Mouse (Mus musculus) splenic B cell, adult 2 months (primary cell): ENCODE data around the gene Tmco3.

Experiments
- DNase-seq: peaks from one replicate; pipeline ENCODE4 v3.0.0-alpha.2; 2011; ENCODE audit warnings: low read depth, low spot score
- H3K27me3 ChIP-seq: 2 replicates; pipeline ENCODE4 v1.6.1; 2012; ENCODE audit warnings: mild to moderate bottlenecking, low read length, moderate library complexity, mixed read lengths; ENCODE audit not compliant: control insufficient read depth, poor library complexity, insufficient read depth, severe bottlenecking
- H3K36me3 ChIP-seq: 2 replicates; pipeline ENCODE4 v1.6.1; 2012; ENCODE audit warnings: mild to moderate bottlenecking, low read length, moderate library complexity, mixed read lengths; ENCODE audit not compliant: control insufficient read depth, poor library complexity, insufficient read depth, severe bottlenecking

Tmco3 gene

GRCm38 (mm10) chr8:13338255-13338860 lies 50.4 kb downstream of the Tmco3 start, which contains the start of gene Tfdp1:
Gene Tfdp1 (plus strand): TSS chr8:13338751.
- DNase-seq, result peak; percentile 72
- H3K27me3 ChIP-seq, result no peaks in the 10 kb centered on the region
- H3K36me3 ChIP-seq, result no peaks in the 10 kb centered on the region

DNA sequence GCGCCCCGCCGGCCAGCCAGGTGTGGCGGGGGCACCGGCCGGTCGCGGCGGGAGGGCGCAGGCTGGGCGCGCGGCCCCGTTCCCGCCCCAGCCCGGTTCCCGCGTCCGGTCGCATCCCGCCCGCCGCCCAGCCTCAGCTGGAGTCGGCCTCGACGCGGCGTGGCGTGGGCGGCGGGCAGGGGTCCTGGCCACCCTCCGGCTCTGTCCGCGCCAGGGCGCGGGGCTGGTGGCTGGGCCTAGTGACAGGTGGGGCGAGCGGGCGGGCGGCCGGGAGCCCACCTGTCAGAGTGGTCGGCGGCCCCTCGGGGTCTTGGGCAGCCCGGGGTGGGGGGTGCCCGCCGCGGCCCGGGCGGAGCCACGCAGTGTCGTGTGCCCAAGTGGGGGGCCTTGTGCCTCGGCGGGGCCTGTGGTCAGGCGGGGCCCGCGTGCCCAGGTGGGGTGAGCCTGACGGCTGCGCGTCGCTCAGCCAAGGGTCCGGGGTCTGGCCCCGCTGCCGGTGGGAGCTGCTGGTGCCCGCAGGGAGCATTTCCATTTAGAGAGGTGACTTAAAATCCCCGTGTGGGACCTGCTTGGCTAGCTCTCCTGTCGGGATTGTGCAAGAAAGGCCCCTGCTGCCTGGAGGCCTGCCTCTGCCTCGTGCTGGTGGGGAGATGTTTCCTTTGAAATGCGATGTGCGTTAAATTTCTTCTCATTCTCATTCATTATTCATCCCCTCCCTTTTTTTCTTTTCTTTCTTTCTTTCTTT lies 51.1 kb downstream of the Tmco3 start:
- no peak for DNase-seq
- Histone ChIP-seq H3K27me3 (no peaks in the 10 kb centered on the region), H3K36me3 (no peaks in the 10 kb centered on the region)

- Histone ChIP-seq H3K36me3 (no peaks in the 10 kb centered on the region), H3K27me3 (no peaks in the 10 kb centered on the region)
- no peak for DNase-seq
These were observed 51.6 kb downstream of the Tmco3 start for GRCm38 (mm10) chr8:13339646-13339990.

- H3K27me3 ChIP-seq, result no peaks in the 10 kb centered on the region
- peaks cover 1% of the 10 kb centered on the region; the same call in 1 of the 2 replicates for H3K36me3 ChIP-seq
- no peak for DNase-seq
These were observed 52.7 kb downstream of the Tmco3 start for GRCm38 (mm10) chr8:13340650-13341049.

- H3K27me3 ChIP-seq, result no peaks in the 10 kb centered on the region
- peaks cover 1% of the 10 kb centered on the region; the same call in 1 of the 2 replicates for H3K36me3 ChIP-seq
- DNase-seq, result no peak
These were observed 54.4 kb downstream of the Tmco3 start for GRCm38 (mm10) chr8:13342340-13342739.

- DNase-seq, result no peak
- H3K27me3 ChIP-seq, result no peaks in the 10 kb centered on the region
These were observed 55.1 kb downstream of the Tmco3 start for GRCm38 (mm10) chr8:13343134-13343533.

GRCm38 (mm10) chr8:13350052-13350451 lies 62.1 kb downstream of the Tmco3 start:
- Histone ChIP-seq H3K27me3 (no peaks in the 10 kb centered on the region), H3K36me3 (peaks cover 1% of the 10 kb centered on the region; the same call in 1 of the 2 replicates)
- no peak for DNase-seq

More at GRCm38 (mm10) chr8:13343134-13343533, 55.1 kb downstream of the Tmco3 start:
- H3K36me3 ChIP-seq, result peaks cover 1% of the 10 kb centered on the region; the same call in 1 of the 2 replicates

GRCm38 (mm10) chr8:13351593-13351992 lies 63.6 kb downstream of the Tmco3 start:
- no peaks in the 10 kb centered on the region for H3K27me3 ChIP-seq
- DNase-seq, result no peak
- H3K36me3 ChIP-seq, result no peaks in the 10 kb centered on the region

GRCm38 (mm10) chr8:13352601-13353000 lies 64.6 kb downstream of the Tmco3 start:
- no peaks in the 10 kb centered on the region for H3K36me3 ChIP-seq
- no peak for DNase-seq

DNA sequence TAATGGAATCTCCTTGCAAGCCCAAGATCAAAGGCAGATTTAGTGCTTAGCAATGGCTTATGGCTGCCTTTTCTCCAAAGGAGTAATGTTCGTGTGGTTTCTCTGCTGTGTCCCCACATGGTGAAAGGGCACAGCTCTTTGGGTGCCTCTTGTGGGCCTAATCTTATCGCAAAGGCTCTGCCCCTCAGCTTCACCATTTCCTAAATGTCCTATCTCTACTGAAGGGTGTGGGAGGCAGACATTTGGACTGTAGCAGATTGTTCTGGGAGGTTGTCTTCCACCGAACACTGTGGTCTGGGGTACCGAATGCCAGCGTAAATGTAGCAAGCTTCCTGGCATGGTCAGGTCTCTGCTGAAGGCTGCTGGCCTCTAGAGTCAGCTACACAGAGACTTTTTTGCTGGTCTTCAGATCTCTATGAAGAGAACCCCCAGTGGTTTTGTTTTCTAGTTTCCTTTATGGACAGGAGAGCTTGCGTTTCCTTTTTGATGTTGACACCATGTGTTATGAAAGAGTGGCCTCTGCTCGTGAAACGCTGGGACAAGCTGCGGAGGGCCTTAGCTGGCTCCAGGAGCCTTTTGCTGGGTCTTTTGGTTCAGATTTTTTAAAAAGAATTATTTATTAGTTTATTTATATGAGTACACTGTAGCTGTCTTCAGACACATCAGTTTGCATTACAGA lies 65.3 kb downstream of the Tmco3 start:
- H3K36me3 ChIP-seq, result no peaks in the 10 kb centered on the region
- DNase-seq, result no peak
- H3K27me3 ChIP-seq, result no peaks in the 10 kb centered on the region

More at GRCm38 (mm10) chr8:13352601-13353000, 64.6 kb downstream of the Tmco3 start:
- H3K27me3 ChIP-seq, result no peaks in the 10 kb centered on the region

- no peaks in the 10 kb centered on the region for H3K27me3 ChIP-seq
- no peaks in the 10 kb centered on the region for H3K36me3 ChIP-seq
These were observed 65.9 kb downstream of the Tmco3 start for GRCm38 (mm10) chr8:13353883-13354282.

DNA sequence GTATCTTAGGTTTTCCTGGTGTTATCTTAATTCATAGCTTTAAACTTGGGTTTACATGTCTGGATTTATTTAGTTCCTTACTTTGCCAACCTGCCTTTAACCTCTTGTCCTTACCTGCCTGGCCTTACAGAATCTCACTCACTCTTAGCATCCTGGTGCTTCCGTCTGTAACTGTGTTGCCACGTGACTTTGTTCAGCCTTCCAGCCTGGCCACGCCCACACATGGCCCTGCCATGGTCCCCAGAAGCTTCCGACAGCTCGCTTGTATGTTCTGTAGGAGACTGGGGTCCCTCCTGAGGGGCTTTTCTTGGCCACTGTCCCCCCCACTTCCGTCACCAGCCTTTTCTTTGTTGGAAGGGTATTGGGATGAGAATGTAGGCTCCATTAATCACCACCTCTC lies 68.2 kb downstream of the Tmco3 start:
- no peak for DNase-seq
- H3K27me3 ChIP-seq, result no peaks in the 10 kb centered on the region
- H3K36me3 ChIP-seq, result no peaks in the 10 kb centered on the region

More at GRCm38 (mm10) chr8:13353883-13354282, 65.9 kb downstream of the Tmco3 start:
- DNase-seq, result no peak

DNA sequence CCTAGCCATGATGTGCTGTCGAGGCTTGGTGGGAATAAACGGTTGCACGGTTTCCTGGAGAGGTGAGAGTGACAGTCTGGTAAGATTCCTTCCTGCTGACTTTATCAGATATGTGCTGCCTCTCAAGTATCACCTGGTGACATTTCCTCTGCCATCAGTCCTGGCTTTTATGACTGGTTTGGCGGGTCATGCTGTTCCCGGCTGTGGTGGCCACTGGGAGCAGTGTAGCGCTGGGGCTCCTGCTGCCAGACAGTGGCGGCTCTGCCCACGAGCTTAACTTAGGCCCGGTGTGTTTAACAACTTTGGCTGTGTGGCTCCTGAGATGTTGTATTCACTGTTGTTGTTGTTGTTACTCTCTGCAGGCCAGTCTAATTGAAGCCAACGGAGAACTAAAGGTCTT lies 68.7 kb downstream of the Tmco3 start:
- H3K36me3 ChIP-seq, result no peaks in the 10 kb centered on the region
- no peak for DNase-seq
- no peaks in the 10 kb centered on the region for H3K27me3 ChIP-seq

- no peak for DNase-seq
- Histone ChIP-seq H3K36me3 (no peaks in the 10 kb centered on the region), H3K27me3 (no peaks in the 10 kb centered on the region)
These were observed 72.2 kb downstream of the Tmco3 start for GRCm38 (mm10) chr8:13360213-13360612.

GRCm38 (mm10) chr8:13361865-13362264 lies 73.9 kb downstream of the Tmco3 start:
- peak; percentile 18 for DNase-seq
- Histone ChIP-seq H3K36me3 (no peaks in the 10 kb centered on the region), H3K27me3 (no peaks in the 10 kb centered on the region)
